ENCODE assay signal across 8 mouse cellular contexts in genomic region chr17:66358026-66358978, GRCm38 (mm10).
DNase-seq lines count a peak whose midpoint lies in the region; ATAC-seq and TF ChIP-seq lines count a peak whose summit lies in the region.

No protein-coding gene starts in this region.

- no peak overlapping the region for H3K4me2 ChIP-seq in embryonic facial prominence, embryonic 15.5 days (replicated peaks)
- peak overlapping the region; percentile 29; the same call in 1 of the 2 replicates for H3K4me2 ChIP-seq in lung, embryonic 14.5 days

- no peak overlapping the region for H3K4me3 ChIP-seq in heart, embryonic 10.5 days
- H3K4me3 ChIP-seq in G1E (ENCODE audit: low read depth, low read length): peak overlapping the region; percentile 37
- no peak overlapping the region for H3K4me3 ChIP-seq in embryonic facial prominence, embryonic 15.5 days (replicated peaks)
- no peak overlapping the region for H3K4me3 ChIP-seq in lung, embryonic 14.5 days (ENCODE audit: low read depth, low read length)

- WGBS in heart, embryonic 10.5 days: 72% methylated on average over 27 of the region's 27 CpGs
- 67% methylated on average over 27 of the region's 27 CpGs for WGBS in embryonic facial prominence, embryonic 15.5 days
- 67% methylated on average over 27 of the region's 27 CpGs for WGBS in lung, embryonic 14.5 days

- 0 out of 2 replicates have a peak overlapping the region, but pooled peaks have one; percentile 13 for H3K27ac ChIP-seq in heart, embryonic 10.5 days
- H3K27ac ChIP-seq in embryonic facial prominence, embryonic 15.5 days (replicated peaks): no peak overlapping the region
- peak overlapping the region; percentile 60 for H3K27ac ChIP-seq in lung, embryonic 14.5 days (ENCODE audit: low read depth)

- peaks cover 6% of the 10 kb centered on the region for H3K36me3 ChIP-seq in heart, embryonic 10.5 days
- no peaks in the 10 kb centered on the region for H3K36me3 ChIP-seq in G1E (replicated peaks)
- H3K36me3 ChIP-seq in embryonic facial prominence, embryonic 15.5 days: no peaks in the 10 kb centered on the region
- H3K36me3 ChIP-seq in lung, embryonic 14.5 days (ENCODE audit: insufficient read depth): no peaks in the 10 kb centered on the region

- DNase-seq in heart, embryonic 10.5 days (ENCODE audit: low spot score): no peak
- DNase-seq in heart, postnatal 36 days: no peak
- no peak for DNase-seq in G1E (ENCODE audit: low spot score)
- DNase-seq in lung, embryonic 14.5 days: peak; percentile 54
- DNase-seq in spleen, adult 18-20 months: no peak
- no peak for DNase-seq in thymus, postnatal 4 days
- no peak for DNase-seq in adrenal gland, postnatal 10 days

- peaks cover 21% of the 10 kb centered on the region for H3K4me1 ChIP-seq in heart, embryonic 10.5 days
- H3K4me1 ChIP-seq in G1E (ENCODE audit: insufficient read depth, low read depth, low read length): no peaks in the 10 kb centered on the region
- 0 out of 2 replicates have a peak, but pooled peaks cover 9% of the 10 kb centered on the region for H3K4me1 ChIP-seq in embryonic facial prominence, embryonic 15.5 days
- no peaks in the 10 kb centered on the region for H3K4me1 ChIP-seq in lung, embryonic 14.5 days (ENCODE audit: insufficient read depth)

- H3K27me3 ChIP-seq in heart, embryonic 10.5 days (ENCODE audit: insufficient read depth, poor library complexity, severe bottlenecking): no peaks in the 10 kb centered on the region
- no peaks in the 10 kb centered on the region for H3K27me3 ChIP-seq in G1E (ENCODE audit: insufficient read depth, low read length)
- no peaks in the 10 kb centered on the region for H3K27me3 ChIP-seq in embryonic facial prominence, embryonic 15.5 days
- H3K27me3 ChIP-seq in lung, embryonic 14.5 days (ENCODE audit: insufficient read depth, low read length): no peaks in the 10 kb centered on the region

- TF ChIP-seq CTCF in G1E (IDR thresholded peaks at IDR 0.05; ENCODE audit: low read depth, low read length): no peak
- TF ChIP-seq CTCF in lung, embryonic 14.5 days (IDR thresholded peaks at IDR 0.05; ENCODE audit: low read depth): no peak

- no peak overlapping the region for H3K9ac ChIP-seq in embryonic facial prominence, embryonic 15.5 days
- no peak overlapping the region for H3K9ac ChIP-seq in lung, embryonic 14.5 days

- no peaks in the 10 kb centered on the region for H3K9me3 ChIP-seq in heart, embryonic 10.5 days
- peaks cover 76% of the 10 kb centered on the region for H3K9me3 ChIP-seq in G1E (replicated peaks)
- H3K9me3 ChIP-seq in embryonic facial prominence, embryonic 15.5 days (replicated peaks): no peaks in the 10 kb centered on the region
- no peaks in the 10 kb centered on the region for H3K9me3 ChIP-seq in lung, embryonic 14.5 days (ENCODE audit: low read depth, low read length)

- intact Hi-C loops in heart, postnatal 36 days (cut with DNase I): no loop called here

- ATAC-seq in G1E (ENCODE audit: extremely low read depth, insufficient number of reproducible peaks, low FRiP score, poor library complexity, severe bottlenecking): no peak
- peak; percentile 43; the same call in 1 of the 2 replicates for ATAC-seq in embryonic facial prominence, embryonic 15.5 days (ENCODE audit: insufficient number of reproducible peaks, low FRiP score, low TSS enrichment, low read depth)
- ATAC-seq in lung, embryonic 14.5 days (ENCODE audit: insufficient read depth): peak; percentile 68
